Mouse (Mus musculus) lung, postnatal 0 days (tissue): ENCODE measurements around the gene Tcf7l2.

ENCODE experiments used
- CTCF ChIP-seq: IDR thresholded peaks from 2 replicates; pipeline ENCODE4 v1.5.1; 2016; ENCODE audit warnings: antibody characterized with exemption, mild to moderate bottlenecking
- EP300 ChIP-seq: IDR thresholded peaks from 2 replicates; pipeline ENCODE4 v1.6.1; 2016; ENCODE audit warnings: antibody characterized with exemption, mild to moderate bottlenecking, control low read depth

DNA sequence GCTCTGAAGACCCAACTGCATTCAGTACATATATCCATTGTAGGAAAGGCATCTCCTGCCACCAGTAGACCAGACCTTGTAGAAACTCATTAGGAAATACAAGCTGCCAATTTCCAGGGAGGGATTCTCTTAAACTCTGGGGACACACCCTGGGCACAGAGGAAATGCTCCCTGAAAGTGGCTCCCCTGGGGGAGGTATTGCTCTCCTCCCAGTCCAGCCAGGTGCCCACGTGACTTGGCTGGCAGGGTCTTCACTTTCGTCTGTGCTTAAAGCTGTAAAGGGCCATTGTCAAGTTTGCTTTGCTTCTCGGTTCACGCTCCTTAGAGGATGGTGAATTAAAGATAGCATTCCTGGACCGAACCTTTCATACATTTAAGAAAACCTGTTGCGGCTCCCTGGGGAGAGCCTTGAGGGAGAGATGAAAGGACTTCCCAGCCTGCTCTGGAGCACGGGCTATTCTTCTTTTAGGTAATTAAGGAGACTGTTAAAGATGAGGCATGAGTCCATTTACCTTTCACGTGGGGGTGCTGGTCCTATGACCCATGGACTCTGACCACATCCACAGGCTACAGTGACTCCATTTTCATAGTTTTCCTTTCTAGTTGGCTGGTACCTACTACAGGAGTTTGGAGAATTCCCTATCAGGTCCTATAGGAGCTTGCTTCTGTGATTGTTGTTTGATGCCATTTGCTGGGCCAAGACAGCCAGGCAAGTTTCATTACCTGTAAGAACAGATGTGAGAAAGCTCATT is 52.8 kb downstream of the Tcf7l2 start:
- TF ChIP-seq CTCF (no peak), EP300 (no peak)
